Mouse (Mus musculus): ENCODE results near the gene Ssb.

Gene Ssb

DNA sequence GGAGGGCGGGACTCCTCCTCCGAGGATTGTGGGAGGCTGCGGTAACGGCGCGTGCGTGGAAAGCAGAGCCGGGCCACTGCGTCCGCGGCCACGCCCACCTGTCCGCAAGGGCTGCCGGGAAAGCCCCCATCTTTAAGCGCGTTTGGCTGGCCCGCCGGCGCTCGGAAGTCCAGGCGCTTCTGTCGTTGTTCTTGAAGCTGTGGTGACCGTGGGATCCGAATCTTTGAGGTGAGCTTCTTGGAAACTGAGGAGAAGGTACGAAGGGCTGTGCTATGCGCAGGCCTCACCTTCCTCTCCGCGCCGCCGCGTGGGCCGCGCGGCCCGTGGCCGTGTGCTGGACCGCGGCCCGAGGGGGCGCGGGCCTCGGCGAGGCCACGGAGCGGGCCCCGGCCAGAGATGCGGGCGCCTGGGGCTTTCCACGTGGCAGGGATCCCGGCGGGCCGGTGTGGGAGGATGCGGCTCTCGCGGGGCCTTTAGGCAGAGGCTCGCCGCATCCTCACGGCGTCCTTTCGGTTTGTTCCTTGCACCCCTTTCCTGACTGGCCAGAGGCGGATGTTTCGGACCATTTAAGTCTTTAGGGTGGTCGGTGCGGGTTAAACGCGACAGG lies at the start of gene Ssb:
Gene Ssb, plus strand, starts transcription at position 78 of the 607 bp plus-strand sequence.
- peak; percentile 95 for DNase-seq (ENCODE audit: low spot score)

DNA sequence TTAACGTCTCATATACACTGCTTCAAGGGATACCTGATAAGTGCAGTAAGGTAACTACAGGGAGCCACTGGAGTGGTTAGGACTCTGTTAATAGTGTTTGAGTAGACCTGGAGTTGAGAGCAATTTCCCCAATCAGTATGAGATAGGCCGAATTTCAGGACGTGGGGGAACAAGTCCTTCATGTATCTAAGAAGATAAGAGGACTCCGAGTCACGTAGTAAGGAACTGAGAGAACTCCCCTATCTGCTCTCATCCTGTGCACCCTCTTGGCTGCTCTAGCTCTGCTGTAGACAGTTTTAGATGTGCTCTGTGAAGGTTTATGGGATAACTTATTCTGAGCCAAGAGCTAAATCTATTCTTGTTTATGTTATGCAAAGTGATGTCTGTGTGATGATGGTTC lies 44.8 kb upstream of the Ssb start:
- no peak for DNase-seq (ENCODE audit: low spot score)

DNA sequence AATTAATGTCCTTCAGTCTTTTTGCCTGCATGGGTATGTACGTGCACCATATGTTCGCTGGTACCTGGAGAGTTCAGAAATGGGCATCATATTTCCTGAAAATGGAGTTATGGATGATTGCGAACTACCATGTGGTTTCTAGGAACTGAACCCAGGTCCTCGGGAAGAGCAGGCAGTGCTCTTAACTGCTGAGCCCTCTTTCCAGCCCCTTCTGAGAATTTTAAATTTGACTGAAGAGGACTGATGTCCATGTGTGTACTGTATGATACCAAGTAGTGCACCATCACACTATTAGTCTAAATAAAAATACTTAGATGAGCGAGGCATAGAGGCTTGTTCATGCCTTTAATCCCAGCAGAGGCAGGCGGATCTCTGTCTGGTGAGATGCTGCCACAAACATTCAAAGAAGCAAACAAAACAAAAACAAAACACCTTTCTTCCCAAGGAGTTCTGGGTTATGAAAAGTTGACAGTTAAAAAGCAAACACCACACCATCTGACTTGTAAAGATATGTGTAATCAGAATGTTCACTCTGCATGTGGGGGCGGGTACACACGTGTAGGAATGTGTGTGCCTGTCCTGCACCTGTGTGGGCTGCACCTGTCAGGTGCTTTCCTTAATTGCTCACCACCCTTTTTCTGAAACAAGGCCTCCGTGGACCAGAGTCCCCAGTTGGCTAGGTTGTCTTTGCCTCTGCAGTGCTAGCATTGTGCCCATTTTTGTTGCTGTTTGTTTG lies 42.8 kb upstream of the Ssb start:
- no peak for DNase-seq (ENCODE audit: low spot score)

DNA sequence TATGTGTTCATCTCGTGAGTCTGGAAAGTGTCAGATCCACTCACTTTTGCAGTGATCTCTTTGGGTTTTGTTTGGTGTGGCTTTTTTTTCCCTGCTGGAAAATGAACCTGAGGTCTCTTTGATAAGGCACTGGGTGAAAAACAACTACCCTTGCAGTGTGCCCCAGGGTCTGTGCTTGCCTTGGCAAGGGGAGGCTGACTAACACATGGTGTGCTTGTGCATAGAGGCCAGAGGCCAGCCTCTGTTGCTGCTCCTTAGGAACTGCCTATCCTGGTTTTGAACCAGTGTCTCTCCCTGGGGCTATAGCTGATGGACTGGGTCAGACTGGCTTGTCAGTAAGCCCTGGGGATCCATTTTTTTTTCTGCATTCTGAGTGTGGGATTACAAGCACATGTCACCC lies 41.2 kb upstream of the Ssb start:
- no peak for DNase-seq (ENCODE audit: low spot score)

DNA sequence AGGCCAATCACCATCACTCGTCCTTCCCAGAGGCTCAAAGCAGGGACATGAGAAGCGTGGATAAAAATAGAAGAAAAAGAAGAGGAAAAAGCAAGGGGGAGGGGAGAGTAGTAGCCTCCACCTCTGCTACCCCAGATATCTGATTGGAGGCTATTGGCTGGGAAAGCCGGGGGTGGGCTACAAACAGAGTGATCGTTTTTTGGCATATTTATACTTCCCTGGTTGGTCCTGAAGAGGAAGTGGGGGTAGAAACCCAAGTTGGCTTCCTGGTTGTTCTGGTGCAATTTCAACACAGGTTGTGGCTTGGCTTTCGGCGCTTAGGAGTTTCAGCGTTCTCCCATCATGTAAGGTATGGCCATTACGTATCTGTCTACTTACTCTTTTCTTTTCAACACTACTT lies 39.7 kb upstream of the Ssb start, which contains the start of gene Klhl23:
Gene Klhl23, plus strand, starts transcription at position 234 of the 400 bp plus-strand sequence.
- DNase-seq (ENCODE audit: low spot score) = no peak

DNA sequence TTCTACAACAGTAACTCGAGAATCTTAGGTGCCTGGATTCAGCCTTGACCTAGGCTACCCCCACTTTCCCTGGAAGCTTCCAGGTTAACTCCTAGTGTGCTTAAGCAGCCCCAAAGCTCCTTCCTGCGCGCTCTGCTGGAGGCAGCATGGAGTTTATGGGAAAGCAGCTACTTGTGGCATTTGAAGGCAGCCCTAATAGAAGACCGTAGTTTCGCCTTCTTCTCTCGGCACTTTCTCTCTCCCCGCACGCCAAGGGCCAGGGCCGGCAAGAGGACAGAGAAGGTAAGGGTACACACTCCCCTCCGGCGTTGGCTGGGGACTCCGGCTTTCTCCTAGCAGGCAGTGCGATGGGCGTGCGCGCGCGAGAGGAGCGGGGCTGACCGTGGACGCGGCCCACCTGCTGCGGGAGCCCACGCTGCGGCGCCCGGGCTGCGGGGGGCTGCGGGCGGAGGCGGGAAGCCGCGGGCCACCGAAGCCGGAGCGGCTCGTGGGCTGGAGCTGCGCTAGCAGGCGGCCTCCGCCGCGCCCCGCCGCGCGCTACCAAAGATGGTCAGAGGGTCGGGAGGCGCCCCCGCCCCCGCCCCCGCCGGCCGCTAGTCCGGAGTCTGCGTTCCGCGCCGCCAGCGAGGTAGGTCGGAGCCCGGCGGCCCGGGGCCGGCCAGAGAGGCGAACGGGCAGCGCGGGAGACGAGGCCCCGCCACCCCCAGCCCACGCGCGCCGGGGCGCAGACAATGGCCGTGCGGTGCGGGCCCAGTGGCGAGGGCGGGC lies 38.8 kb upstream of the Ssb start:
- peak; percentile 16 for DNase-seq (ENCODE audit: low spot score)

DNA sequence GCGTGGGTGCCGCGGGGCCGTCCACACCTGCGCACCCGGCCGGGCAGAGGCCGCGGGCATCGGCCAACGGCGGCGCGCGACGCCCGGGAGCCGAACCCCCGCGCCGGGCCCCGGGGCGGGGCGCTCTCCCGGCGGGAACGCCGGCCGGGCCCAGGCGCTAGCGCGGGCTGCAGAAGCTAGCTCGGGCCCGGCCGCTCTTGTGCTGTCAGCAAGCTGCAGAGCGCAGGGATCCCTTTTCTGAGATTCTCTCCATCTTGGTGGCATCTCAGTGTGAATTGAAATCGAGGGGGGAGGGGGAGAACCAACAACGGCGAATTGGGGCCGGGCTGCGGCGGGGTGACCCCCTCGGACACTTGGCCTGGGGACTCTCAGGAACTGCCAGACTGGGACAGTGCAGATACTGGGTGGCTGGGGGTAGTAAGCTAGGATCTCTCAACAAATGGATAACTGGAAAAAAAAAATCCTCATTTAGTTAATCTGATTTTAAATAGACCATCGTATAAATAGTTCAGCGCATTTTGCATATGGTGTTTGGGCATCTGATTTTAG lies 38.2 kb upstream of the Ssb start:
- DNase-seq (ENCODE audit: low spot score) = no peak

DNA sequence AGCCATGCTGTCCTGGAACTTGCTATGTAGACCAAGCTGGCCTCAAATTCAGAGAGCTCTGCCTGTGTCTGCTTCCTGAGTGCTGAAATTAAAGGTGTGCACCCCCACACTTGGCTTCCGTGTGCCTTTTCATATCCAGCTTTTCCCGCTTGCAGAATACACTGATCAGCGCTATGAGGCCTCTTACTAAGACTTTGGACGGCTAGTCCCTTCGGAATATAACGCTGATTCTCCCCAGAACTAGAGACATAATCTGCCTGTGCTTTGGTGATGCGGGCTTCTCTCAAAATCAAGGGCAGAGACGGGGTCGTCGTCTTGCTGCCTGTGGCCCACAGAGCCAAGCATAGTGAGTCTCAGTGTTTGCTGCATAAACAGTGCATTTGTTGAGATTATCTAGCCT lies 35.5 kb upstream of the Ssb start:
- no peak for DNase-seq (ENCODE audit: low spot score)

DNA sequence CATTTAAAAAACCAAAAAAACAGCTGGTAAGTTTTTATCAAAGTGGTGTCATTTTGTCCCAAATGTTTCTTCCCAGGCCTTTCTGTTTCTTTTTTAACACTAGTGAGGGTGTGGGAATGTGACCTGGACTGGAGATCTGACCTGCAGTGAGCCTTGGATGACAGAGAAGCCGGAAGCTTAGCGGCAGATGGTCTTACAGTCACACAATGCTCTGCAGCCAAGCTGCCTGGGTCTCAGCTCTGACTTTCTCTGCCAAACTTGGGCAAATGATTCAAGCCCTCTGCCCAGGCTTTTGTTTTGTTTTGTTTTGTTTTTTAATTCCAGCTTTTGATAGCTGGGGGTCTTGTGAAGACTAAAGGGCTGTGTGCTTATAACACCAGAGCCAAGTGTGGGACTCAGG lies 35.0 kb upstream of the Ssb start:
- no peak for DNase-seq (ENCODE audit: low spot score)

DNA sequence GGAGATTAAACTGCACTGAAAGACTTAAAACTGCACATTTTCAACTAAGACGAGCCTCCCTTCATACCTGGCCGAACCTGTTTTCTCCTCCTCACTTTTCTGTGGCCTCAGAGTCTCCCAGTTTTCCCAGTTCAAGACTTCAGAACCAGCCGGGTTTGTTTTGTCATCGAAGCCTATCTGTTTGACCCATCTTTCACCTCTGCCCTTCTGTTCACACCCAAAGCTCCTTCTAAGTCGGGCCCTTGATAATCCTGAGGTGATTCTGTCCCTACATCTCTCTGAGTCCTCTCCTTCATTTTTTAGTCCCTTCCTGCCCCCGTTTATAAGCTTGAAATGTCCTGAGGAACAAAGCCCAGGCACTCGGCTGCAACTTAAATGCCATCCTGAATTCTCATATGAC lies 33.3 kb upstream of the Ssb start:
- no peak for DNase-seq (ENCODE audit: low spot score)

DNA sequence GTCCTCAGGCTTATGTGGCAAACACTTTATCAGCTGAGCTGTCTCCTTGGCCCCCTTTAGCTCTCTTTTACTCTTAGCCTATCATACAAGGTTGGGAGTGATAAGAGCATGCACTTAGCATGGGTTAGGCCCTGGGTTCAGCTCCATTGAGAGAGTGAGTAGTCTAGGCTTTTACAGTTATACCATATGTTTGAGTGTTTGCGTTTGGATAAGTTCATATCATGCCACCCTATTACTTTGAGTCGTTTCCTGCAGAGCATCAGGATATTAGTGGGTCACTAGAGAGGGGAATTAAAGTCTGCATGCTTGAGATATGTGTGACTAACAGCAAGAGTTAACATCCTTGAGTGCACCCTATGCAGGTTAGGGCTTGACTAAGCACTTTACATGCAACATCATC lies 31.7 kb upstream of the Ssb start:
- DNase-seq (ENCODE audit: low spot score) = no peak

DNA sequence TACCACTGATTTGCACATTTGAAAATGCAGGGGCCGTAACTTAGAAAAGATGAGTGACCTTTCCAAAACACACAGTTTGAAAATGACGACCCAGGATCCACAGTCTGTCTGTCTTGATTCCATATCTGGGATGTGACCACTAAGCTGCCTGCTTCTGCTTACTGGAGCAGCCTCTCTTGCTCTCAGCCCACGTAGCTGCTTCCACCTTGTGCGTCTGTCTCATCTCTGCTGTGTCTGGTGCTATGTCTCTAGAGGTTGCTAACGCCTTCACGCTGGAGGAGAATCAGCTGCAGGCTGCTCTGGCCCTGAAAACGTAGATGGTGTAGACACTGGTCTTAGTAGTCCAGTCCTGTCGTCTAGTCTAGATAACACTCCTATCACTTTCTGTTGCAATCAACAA lies 31.2 kb upstream of the Ssb start:
- DNase-seq (ENCODE audit: low spot score) = no peak

DNA sequence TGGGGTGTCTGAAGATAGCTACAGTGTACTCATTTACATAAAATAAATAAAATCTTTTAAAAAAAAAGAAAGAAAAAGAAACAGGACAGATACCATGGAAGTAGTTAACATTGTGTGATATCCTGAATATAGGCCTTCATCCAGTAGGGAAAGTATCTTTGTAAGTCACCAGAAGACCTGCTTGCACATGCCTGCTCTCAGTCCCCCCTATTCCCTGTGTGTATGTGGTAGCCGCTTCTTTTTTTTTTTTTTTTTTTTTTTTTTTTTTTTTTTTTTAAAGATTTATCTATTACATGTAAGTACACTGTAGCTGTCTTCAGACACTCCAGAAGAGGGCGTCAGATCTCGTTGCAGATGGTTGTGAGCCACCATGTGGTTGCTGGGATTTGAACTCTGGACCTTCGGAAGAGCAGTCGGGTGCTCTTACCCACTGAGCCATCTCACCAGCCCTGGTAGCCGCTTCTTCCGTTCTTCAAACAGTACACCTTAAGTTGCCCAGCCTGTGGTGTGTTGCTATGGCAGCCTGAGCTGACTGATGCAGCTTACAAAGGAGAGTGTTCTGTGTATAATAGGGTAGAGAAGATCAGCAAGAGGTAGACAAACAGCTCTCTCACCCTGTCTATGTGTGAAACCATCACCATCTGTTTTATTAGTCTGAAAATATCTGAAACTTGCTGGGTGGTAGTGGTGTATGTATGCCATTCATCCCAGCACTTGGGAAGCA lies 24.0 kb upstream of the Ssb start:
- DNase-seq (ENCODE audit: low spot score) = no peak

DNA sequence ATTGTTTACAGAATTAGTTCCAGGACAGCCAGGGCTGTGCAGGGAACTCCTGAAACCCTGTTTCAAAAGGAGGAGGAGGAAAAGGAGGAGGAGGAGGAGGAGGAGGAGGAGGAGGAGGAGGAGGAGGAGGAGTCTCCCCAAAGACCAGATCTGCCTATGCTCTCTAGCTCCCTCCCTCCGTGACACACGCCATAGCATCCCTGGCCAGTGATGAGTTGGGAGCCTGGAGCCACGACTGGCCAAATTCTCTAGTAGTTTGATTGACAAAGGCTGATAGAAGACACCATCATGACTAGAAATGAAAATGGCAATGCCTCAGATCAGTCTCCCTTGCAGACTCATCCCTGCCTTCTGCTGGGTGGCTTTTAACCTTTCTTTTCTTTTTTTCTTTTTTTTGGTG lies 23.4 kb upstream of the Ssb start:
- no peak for DNase-seq (ENCODE audit: low spot score)

DNA sequence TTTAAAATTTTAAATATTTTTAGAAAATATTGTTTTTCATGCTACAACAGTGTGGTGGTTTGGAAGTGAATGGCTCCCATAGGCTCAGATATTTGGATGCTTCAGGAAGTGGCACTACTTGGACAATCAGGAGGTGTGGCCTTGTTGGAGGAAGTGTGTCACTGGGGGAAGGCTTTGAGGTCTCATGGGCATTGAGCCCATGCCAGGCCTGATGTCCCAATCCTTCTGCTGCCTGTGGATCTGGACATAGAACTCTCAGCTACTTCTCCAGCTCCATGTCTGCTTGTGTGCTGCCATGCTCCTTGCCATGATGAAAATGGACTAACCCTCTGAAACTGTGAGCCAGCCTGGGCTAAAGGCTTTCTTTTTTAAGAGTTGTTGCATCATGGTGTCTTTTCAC lies 22.7 kb upstream of the Ssb start:
- peak; percentile 37 for DNase-seq (ENCODE audit: low spot score)

DNA sequence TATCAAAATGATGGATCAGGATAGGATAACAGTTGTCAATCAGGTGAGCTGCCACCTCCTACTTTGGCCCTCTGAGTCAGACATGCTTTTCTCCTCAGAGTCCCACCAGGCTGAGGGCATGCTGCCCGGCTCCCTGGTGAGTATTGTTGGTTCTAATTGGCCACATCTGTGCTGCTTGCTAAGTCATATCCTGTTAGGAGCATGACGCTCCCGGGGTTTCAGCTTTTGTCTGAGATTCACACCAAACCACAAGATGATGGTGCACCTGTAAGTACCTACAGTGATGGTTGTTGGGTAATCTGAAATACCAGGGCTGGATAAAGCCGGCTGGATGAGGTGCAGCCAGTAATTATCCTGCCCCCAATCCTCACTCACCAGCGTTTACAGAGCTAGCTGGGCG lies 21.1 kb upstream of the Ssb start:
- DNase-seq (ENCODE audit: low spot score) = no peak

DNA sequence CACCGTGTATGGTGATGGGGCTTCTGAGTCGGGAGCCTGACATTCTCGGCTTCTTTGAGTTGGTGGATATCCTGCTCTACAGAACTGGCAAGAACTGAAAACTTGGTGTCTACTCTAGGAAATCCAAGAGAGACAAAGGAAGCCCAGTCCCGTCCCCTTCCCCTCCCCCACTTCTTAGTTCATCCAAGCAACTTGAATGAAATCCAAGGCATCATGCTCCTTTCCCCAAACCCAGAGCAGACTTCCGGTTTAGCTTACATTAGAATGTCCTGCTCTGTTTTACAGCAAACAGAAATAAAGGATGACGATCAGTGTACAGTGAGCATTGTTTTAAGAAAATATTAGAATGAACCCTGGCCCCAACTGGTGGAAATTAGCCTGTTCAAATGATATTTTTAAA lies 12.1 kb upstream of the Ssb start:
- no peak for DNase-seq (ENCODE audit: low spot score)

DNA sequence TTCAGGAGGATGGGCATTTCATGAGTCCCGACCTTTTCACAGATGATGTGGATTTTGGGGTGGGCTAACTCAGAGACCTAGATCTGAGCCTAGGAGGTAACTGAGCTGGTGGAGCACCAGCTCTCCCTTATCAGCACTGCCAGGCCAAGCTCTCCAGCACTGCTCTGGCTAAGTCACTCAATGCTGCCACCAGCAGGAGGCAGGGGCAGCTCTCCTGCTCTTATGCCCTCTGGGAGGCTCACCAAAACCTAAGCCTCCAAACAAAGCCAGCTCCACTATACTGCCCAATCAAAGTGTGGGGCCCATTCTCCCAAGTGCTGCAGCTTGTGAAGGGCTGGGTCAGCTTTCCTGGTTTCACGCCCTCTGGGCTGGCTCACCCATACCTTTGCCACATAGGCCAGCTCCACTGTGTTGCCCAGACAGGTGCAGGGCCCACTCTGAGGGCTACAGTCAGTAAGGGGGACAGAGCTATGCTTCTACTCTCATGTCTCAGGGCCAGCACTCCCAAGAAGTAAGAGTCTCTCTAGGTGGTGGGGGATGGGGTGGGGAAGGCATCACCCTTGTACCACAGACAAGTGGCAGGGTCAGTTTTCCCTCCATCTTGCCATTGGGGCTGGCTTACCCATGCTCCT lies 9.8 kb upstream of the Ssb start:
- DNase-seq (ENCODE audit: low spot score) = no peak

DNA sequence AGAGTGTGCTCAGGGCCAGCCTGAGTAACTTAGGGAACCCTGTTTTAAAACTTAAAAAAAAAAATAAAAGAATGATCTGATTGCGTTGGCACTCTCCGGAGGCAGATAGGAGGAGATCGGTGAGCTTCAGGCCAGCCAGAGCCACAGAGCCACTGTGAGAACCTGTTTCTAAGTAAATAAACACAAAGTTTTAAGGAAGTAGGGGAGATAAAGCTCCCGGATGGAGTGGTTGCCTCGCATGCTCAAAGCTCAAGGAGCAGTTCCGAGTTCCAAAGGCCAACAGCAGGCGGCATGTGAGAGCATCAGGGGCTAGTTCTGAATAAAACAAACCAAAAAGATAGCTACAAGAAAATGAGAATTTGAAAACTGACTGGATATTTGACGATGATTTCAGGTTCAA lies 5.0 kb upstream of the Ssb start:
- no peak for DNase-seq (ENCODE audit: low spot score)

DNA sequence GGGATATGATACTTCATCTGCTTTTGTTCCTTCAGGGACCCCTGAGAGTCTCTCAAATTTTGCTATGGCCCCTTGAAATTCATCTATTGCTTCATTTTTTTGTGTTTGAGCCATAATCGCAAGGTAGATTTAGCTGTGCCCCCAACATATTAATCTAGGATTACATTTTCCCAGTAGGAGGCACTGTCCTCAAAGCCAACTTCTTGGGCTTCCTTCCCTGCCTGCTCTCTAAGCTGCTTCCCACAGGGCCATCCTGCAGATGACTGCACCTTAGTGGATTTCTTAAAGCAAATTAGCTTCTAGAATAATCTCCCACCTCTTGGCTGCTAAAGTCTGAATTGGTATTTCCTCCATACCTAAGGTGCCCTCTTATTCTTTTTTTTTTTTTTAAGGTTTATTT lies 3.5 kb upstream of the Ssb start:
- DNase-seq (ENCODE audit: low spot score) = peak; percentile 23

DNA sequence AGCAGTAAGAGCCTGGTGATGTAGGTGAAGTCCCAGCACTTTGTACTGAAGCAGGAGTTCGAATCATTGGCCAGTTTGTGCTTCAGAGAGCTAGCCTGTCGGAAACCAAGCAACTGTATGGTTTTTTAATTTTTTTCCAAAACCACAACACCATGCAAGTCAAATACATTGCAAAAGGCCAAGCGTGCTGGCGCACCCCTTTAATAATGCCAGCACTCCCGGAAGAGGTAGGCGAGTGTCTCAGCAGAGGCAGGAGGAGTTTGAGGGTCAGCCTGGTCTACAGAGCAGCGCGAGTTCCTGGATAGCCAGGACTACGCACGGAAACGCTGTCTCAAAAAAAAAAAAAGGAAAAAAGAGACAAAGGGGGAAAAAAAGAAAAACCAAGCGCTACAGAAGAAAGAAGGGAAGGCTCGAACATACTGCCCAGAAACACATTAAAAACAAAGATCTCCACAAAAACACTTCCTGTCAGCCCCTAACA lies 350 bp upstream of the Ssb start:
- DNase-seq (ENCODE audit: low spot score) = no peak

Data from adipocyte (in vitro differentiated cells).